Mouse (Mus musculus): Measurements from ENCODE around the gene Hyls1.

DNA sequence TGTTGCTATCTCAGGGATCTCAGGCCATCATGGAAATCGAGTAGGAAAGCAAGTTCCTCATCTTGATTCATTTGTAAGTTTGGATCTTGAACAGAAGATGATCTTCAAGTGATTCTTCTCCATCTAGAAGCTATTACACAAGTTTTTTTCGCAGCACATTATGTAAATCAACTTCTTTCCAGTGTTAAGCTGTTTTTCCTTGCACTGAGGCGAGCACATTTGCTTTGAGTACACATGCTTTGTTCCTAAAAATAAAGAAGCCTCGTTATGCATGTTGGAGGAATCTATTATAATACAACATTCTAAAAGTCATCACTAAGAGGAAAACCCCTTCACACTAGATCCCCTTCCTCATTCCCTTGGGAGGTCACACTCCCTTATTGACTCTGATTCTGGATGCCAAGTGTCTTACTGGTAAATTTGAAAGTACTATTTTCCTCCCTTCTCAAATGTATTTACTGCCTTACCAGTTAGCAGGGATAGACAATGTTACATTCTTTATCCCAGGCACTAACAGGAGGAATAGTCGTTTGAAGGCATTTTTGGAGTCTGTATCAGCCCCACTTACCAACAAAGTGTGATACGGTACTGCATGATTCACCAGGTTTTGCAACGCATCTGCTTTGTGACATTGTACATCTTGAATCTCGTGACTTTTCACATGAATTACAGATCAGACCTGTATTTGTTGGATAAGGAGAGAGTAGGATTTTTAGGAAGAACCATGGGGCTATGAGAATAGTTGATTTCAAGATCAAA is 37.6 kb upstream of the Hyls1 start:
- TF ChIP-seq POLR2A (IDR thresholded peaks at IDR 0.05; ENCODE audit: insufficient read depth, low read depth, low read length) (no peak), CTCF (IDR thresholded peaks at IDR 0.05) (no peak)
